Mouse (Mus musculus) ES-E14 (cell line): ENCODE data around the gene Rasl11b.

Source experiments
- CHD2 ChIP-seq: IDR thresholded peaks from 2 replicates; pipeline ENCODE4 v1.6.1; 2014; ENCODE audit warnings: mild to moderate bottlenecking, low read depth, low read length, inconsistent platforms
- HCFC1 ChIP-seq: IDR thresholded peaks from 2 replicates; pipeline ENCODE4 v1.6.1; 2012; ENCODE audit warnings: low read length, inconsistent platforms, borderline replicate concordance; ENCODE audit not compliant: insufficient read depth
- MAFK ChIP-seq: IDR thresholded peaks from 2 replicates; pipeline ENCODE4 v1.6.1; 2014; ENCODE audit warnings: mild to moderate bottlenecking, low read depth, low read length, inconsistent platforms; ENCODE audit not compliant: insufficient read depth
- ZC3H11A ChIP-seq: IDR thresholded peaks from 2 replicates; pipeline ENCODE4 v1.6.1; 2012; ENCODE audit warnings: low read depth, mild to moderate bottlenecking, inconsistent platforms, low read length, borderline replicate concordance
- ZNF384 ChIP-seq: IDR thresholded peaks from 2 replicates; pipeline ENCODE4 v1.6.1; 2012; ENCODE audit warnings: low read depth, low read length, inconsistent platforms

DNA sequence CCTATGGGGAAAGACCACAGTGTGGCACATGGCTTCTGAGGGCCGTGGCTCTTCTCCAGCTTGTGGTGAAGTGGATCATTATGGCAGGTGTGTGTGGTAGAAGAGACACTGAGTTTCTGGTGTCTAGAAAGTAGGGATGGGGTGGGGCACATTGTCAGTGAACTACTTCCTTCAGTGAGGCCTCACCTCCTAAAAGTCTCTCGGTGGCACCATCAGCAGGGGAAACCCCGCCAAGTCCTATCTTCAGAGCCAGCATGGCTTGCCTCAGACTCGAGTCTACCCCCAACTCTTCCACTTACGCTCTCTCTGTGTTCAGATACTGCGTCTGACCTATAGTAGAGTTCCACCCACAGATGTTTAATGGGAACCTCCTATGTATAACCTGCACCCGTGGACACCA, 38.7 kb downstream of the Rasl11b start:
- TF ChIP-seq ZC3H11A (no peak), HCFC1 (no peak), MAFK (no peak), CHD2 (no peak), ZNF384 (no peak)
